Mouse (Mus musculus) cerebellum, adult 2 months (tissue): Measurements from ENCODE around the gene Bmp7.

Experiments used
- CTCF ChIP-seq: fragments of 200-500 bp; IDR thresholded peaks from 2 replicates; pipeline ENCODE4 v1.5.1; 2011; ENCODE audit warnings: low read depth, mild to moderate bottlenecking, control low read depth, low read length, moderate library complexity, borderline replicate concordance; ENCODE audit not compliant: insufficient read depth
- POLR2A ChIP-seq: fragments of 200-500 bp; IDR thresholded peaks from 2 replicates; pipeline ENCODE4 v1.6.1; 2011; ENCODE audit warnings: low read length, control low read depth, borderline replicate concordance; ENCODE audit not compliant: insufficient read depth

DNA sequence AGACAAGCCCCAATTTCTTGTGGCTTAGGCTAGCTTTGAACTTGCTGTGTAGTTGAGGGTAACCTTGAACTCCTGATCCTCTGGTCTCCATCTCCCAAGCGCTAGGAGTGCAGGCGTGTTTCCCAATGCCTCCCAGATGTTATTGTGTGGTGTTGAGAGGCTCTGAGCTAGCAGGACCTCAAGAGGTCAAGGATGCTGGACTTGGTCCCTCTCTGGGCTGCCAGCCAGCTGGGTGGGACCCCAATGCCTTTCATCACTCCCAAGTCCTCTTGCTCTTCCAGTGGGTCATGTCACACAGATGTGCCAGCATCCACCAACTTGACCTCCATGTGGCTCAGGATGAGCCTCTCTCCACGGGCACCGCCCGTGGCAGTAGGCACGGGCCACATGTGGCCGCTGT, 16.9 kb downstream of the Bmp7 start:
- TF ChIP-seq POLR2A (no peak), CTCF (no peak)
